Mouse (Mus musculus) E14TG2a.4 (cell line): ENCODE measurements around the gene Tmod2.
A peak's percentile ranks its signal among the peaks of the same experiment; 100 is the strongest.

ENCODE experiments used
- H3K27me3 ChIP-seq: 2 replicates; pipeline ENCODE4 v1.6.1; 2014; ENCODE audit warnings: low read length, control low read depth; ENCODE audit not compliant: insufficient read depth
- H3K36me3 ChIP-seq: 2 replicates; pipeline ENCODE4 v1.6.1; 2014; ENCODE audit warnings: low read length, control low read depth; ENCODE audit not compliant: insufficient read depth
- H3K4me1 ChIP-seq: replicated peaks from 2 replicates; pipeline ENCODE4 v1.6.1; 2014; ENCODE audit warnings: low read depth, low read length, control low read depth
- H3K4me3 ChIP-seq: replicated peaks from 2 replicates; pipeline ENCODE4 v1.5.1; 2014; ENCODE audit warnings: mild to moderate bottlenecking, low read length
- H3K9me3 ChIP-seq: 2 replicates; pipeline ENCODE4 v1.6.1; 2014; ENCODE audit warnings: low read length, control low read depth
- CTCF ChIP-seq: conservative IDR thresholded peaks from 2 replicates; pipeline ENCODE4 v1.5.1; 2014; ENCODE audit warnings: low read length
- NANOG ChIP-seq: IDR thresholded peaks from 2 replicates; pipeline ENCODE4 v1.6.1; 2014; ENCODE audit warnings: borderline replicate concordance, low read length, mixed read lengths
- POU5F1 ChIP-seq: IDR thresholded peaks from 2 replicates; pipeline ENCODE4 v1.6.1; 2014; ENCODE audit warnings: low read length, borderline replicate concordance

Gene Tmod2

GRCm38 (mm10) chr9:75616560-75616959, 5.4 kb upstream of the Tmod2 start:
- TF ChIP-seq CTCF (no peak), POU5F1 (no peak), NANOG (no peak)
- H3K27me3 ChIP-seq, result peaks cover 12% of the 10 kb centered on the region
- no peaks in the 10 kb centered on the region for H3K36me3 ChIP-seq
- no peak overlapping the region for H3K4me3 ChIP-seq
- peaks cover 14% of the 10 kb centered on the region for H3K9me3 ChIP-seq
- no peaks in the 10 kb centered on the region for H3K4me1 ChIP-seq

DNA sequence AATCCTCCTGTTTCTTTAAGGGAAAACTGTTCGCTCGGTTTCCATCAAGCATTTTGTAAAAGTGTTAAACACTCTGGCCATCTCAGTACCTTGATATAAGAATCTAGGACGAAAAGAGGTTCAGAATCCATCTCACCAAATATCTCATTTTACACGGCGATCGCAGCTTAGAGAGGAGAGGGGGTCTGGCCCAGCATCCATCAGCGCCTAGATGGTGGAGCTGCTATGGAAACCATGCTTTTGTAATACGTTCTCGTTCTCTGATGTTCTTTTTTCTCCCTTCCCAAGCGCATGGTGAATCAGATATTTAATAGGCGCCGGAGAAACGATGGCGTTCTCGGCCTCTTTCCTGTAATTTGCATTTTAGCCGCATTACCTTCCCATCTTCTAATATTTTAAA, 1.2 kb downstream of the Tmod2 start:
- H3K4me3 ChIP-seq, result peak overlapping the region; percentile 90
- peaks cover 10% of the 10 kb centered on the region for H3K9me3 ChIP-seq
- TF ChIP-seq CTCF (no peak), POU5F1 (no peak), NANOG (no peak)
- no peaks in the 10 kb centered on the region for H3K36me3 ChIP-seq
- peaks cover 43% of the 10 kb centered on the region for H3K27me3 ChIP-seq
- peaks cover 7% of the 10 kb centered on the region for H3K4me1 ChIP-seq

- Histone ChIP-seq H3K4me3 (no peak overlapping the region), H3K27me3 (peaks cover 43% of the 10 kb centered on the region)
- TF ChIP-seq NANOG, result no peak
- TF ChIP-seq POU5F1, result no peak
- no peak for TF ChIP-seq CTCF
These were observed 1.6 kb downstream of the Tmod2 start for GRCm38 (mm10) chr9:75609505-75609904.

DNA sequence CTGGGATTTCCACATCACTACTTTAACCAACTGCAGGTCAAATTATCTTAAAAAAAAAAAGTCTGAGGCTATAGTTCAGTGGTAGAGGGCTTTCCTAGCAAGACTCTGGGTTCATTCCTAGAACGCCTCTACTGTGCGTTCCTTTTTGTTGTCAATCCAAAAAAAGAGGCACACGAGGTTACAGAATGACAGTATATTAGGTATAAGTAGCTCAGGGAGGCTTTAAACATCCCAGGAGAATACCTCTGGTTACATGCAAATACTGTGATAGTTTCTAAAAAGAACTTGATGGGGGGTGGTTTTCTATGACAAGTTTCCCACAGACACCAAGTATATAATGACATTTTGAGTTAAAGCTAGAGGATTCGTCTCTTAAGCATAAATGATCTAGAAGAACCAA, 3.6 kb downstream of the Tmod2 start:
- H3K9me3 ChIP-seq, result no peaks in the 10 kb centered on the region
- no peak overlapping the region for H3K4me3 ChIP-seq
- H3K4me1 ChIP-seq, result peaks cover 7% of the 10 kb centered on the region
- peaks cover 40% of the 10 kb centered on the region for H3K27me3 ChIP-seq
- H3K36me3 ChIP-seq, result no peaks in the 10 kb centered on the region
- TF ChIP-seq POU5F1, result no peak
- no peak for TF ChIP-seq NANOG
- no peak for TF ChIP-seq CTCF

More at GRCm38 (mm10) chr9:75609505-75609904, 1.6 kb downstream of the Tmod2 start:
- H3K9me3 ChIP-seq, result peaks cover 10% of the 10 kb centered on the region
- H3K36me3 ChIP-seq, result no peaks in the 10 kb centered on the region
- H3K4me1 ChIP-seq, result peaks cover 7% of the 10 kb centered on the region

DNA sequence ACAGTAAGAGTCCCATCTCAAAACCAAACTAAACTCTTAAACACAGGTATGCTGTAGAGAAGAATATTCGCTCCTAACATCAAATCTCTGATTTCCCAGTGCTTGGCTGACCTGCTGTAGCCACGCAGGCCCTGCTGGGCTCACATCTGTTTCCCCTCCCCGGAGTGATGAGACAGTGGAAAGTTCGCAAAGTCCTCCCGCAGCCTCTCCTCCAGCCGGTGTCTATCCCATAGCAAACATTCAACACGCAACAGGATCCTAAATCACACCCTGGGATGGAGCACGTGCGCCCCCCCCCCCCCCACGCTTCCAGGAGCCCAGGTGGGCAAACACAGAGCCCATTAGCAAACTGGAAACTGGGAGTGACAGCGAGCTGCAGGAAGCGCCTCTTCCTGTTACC, 9.6 kb downstream of the Tmod2 start:
- Histone ChIP-seq H3K4me1 (peaks cover 5% of the 10 kb centered on the region), H3K27me3 (peaks cover 11% of the 10 kb centered on the region; the same call in 1 of the 2 replicates)

DNA sequence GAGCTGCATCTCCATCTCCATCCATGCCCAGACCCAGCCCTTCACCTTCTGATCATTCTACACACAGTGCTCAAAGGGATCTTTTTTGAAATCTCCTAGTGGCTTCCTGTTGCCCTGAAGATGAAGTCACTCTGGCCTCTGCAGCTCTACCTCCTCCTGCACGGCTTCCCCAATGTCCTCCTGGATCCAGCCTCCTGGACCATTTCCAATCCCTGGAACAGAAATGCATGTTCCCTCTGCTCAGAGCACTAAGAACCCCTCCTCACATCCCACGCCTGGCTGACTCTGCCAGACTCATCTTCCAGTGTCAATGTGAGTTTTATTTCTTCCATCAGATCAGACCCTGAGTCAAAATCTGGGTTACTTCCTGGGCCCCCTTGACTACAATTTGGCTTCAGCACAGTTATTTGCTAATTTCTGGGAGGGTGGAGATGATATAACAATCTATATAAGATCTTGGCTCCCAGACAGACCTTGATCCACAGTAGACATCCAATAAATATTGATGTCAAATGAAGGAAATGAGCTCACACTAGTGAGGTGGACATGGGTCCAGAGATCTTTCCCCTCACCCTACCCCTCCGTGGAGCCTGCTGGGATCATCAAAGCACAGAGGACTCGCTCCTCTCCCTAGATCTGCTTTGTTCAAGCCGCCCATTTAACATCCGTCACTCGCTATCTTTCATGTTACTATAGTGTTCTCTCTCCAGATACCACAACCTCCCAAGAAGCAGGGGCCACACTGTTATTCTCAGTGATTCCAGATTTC, 10.8 kb downstream of the Tmod2 start:
- Histone ChIP-seq H3K27me3 (peaks cover 11% of the 10 kb centered on the region; the same call in 1 of the 2 replicates), H3K36me3 (no peaks in the 10 kb centered on the region), H3K4me1 (peaks cover 5% of the 10 kb centered on the region), H3K9me3 (no peaks in the 10 kb centered on the region), H3K4me3 (no peak overlapping the region)
- TF ChIP-seq NANOG, result no peak
- TF ChIP-seq CTCF, result no peak
- no peak for TF ChIP-seq POU5F1

More for the DNA sequence above, 9.6 kb downstream of the Tmod2 start:
- H3K4me3 ChIP-seq, result no peak overlapping the region
- H3K36me3 ChIP-seq, result no peaks in the 10 kb centered on the region
- no peaks in the 10 kb centered on the region for H3K9me3 ChIP-seq
- TF ChIP-seq CTCF (no peak), POU5F1 (no peak), NANOG (no peak)

GRCm38 (mm10) chr9:75599191-75599841, 11.8 kb downstream of the Tmod2 start:
- TF ChIP-seq NANOG, result no peak
- no peak for TF ChIP-seq POU5F1
- no peak for TF ChIP-seq CTCF
- Histone ChIP-seq H3K9me3 (no peaks in the 10 kb centered on the region), H3K4me1 (peaks cover 5% of the 10 kb centered on the region), H3K36me3 (no peaks in the 10 kb centered on the region), H3K27me3 (peaks cover 11% of the 10 kb centered on the region; the same call in 1 of the 2 replicates), H3K4me3 (no peak overlapping the region)

DNA sequence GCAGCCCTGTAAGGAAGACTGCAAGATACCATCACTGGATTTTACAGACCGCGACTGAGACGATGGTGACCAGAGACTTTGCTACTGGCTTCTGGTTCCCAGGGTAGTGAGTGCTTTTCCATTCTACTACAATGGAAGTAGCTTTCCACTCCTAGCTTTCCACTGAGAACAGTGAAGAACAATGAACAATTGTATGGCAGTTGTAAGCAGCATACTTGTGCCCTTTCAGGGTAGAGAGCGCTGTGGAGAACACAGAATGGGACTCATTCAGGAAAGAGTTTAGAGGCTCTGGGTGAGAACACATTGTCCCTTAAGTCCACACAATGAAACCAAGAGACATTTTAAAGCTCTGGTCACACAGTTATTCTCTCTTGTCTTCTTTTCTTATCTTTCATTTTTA, 13.5 kb downstream of the Tmod2 start:
- H3K27me3 ChIP-seq, result peaks cover 11% of the 10 kb centered on the region; the same call in 1 of the 2 replicates
- H3K36me3 ChIP-seq, result no peaks in the 10 kb centered on the region
- H3K4me3 ChIP-seq, result no peak overlapping the region
- H3K9me3 ChIP-seq, result no peaks in the 10 kb centered on the region
- peaks cover 5% of the 10 kb centered on the region for H3K4me1 ChIP-seq
- TF ChIP-seq NANOG (no peak), CTCF (no peak), POU5F1 (no peak)

- no peak for TF ChIP-seq CTCF
- no peak for TF ChIP-seq POU5F1
- Histone ChIP-seq H3K9me3 (no peaks in the 10 kb centered on the region), H3K36me3 (no peaks in the 10 kb centered on the region)
These were observed 14.1 kb downstream of the Tmod2 start for GRCm38 (mm10) chr9:75597036-75597435.

More at GRCm38 (mm10) chr9:75597036-75597435, 14.1 kb downstream of the Tmod2 start:
- Histone ChIP-seq H3K4me1 (peaks cover 5% of the 10 kb centered on the region), H3K27me3 (peaks cover 11% of the 10 kb centered on the region; the same call in 1 of the 2 replicates), H3K4me3 (no peak overlapping the region)
